Mouse (Mus musculus) left cerebral cortex, postnatal 10 days (tissue): ENCODE data around the gene Clic3. TPM values are rescaled to one million over a fixed set of nuclear protein-coding genes. Genes with fewer than 3 reads are reported as not detected.

ENCODE experiments used
- DNase-seq, 2 experiments: peaks; one replicate each; pipeline ENCODE4 v3.0.0; 2021 to 2022; ENCODE audit warnings: low spot score in 2 of 2, mixed read lengths in 1 of 2; ENCODE audit errors: extremely low spot score in 1 of 2
- intact Hi-C: fragments of 180-260 bp; cut with DNase I; formaldehyde crosslinking; loops from one replicate; pipeline ENCODE4 v1.15.1; 2025
- total RNA-seq, 2 experiments: library from RNA; stranded (reverse); gene quantifications; 2 replicates each; pipeline ENCODE4 v1.2.3; 2021

Clic3 gene
- total RNA-seq, 2 experiments from 2014 or later, result 0.87 TPM; not detected in 1

GRCm38 (mm10) chr2:25469969-25470368 is 13.3 kb downstream of the Clic3 start, which contains the start of gene Ptgds:
Gene Ptgds, minus strand, starts transcription at chr2:25470046.
- intact Hi-C loops, result no loop called here
- DNase-seq, result no peak

GRCm38 (mm10) chr2:25472550-25472949 is 15.9 kb downstream of the Clic3 start:
- no peak for DNase-seq
- intact Hi-C loops, result no loop called here

GRCm38 (mm10) chr2:25477541-25477940 is 20.9 kb downstream of the Clic3 start:
- intact Hi-C loops, result no loop called here
- DNase-seq, result no peak

- intact Hi-C loops, result no loop called here
- no peak for DNase-seq
These were observed 21.5 kb downstream of the Clic3 start for GRCm38 (mm10) chr2:25477967-25478675.

- no peak for DNase-seq
- intact Hi-C loops, result no loop called here
These were observed 23.1 kb downstream of the Clic3 start for GRCm38 (mm10) chr2:25479551-25480311.

GRCm38 (mm10) chr2:25480541-25480940 is 23.9 kb downstream of the Clic3 start:
- no peak for DNase-seq
- intact Hi-C loops, result no loop called here

- no peak for DNase-seq
- intact Hi-C loops, result no loop called here
These were observed 26.3 kb downstream of the Clic3 start for GRCm38 (mm10) chr2:25482969-25483368.

- intact Hi-C loops, result no loop called here
- DNase-seq, result peak in 1 of 2 experiments; percentile 63
These were observed 28.4 kb downstream of the Clic3 start for GRCm38 (mm10) chr2:25484901-25485647.

GRCm38 (mm10) chr2:25487965-25488670 is 31.5 kb downstream of the Clic3 start:
- no peak for DNase-seq
- intact Hi-C loops, result no loop called here

- intact Hi-C loops, result no loop called here
- DNase-seq, result no peak
These were observed 32.0 kb downstream of the Clic3 start for GRCm38 (mm10) chr2:25488671-25489068.

- intact Hi-C loops, result no loop called here
- no peak for DNase-seq
These were observed 36.4 kb downstream of the Clic3 start for GRCm38 (mm10) chr2:25492988-25493387.

- intact Hi-C loops, result no loop called here
- DNase-seq, result peak in 1 of 2 experiments; percentile 33
These were observed 36.9 kb downstream of the Clic3 start, which contains the start of gene Lcn12 for GRCm38 (mm10) chr2:25493476-25493961. Gene Lcn12, minus strand, starts transcription at chr2:25493911.

GRCm38 (mm10) chr2:25496462-25496861 is 39.8 kb downstream of the Clic3 start:
- intact Hi-C loops, result loop anchor here (5.0 kb wide), 1 partner anchor 74 kb away; the partner anchor contains the start of gene Fut7

GRCm38 (mm10) chr2:25497846-25498575 is 41.4 kb downstream of the Clic3 start:
- intact Hi-C loops, result loop anchor here (5.0 kb wide), 1 partner anchor 76 kb away; the partner anchor contains the start of gene Fut7
- DNase-seq, result no peak

More at GRCm38 (mm10) chr2:25496462-25496861, 39.8 kb downstream of the Clic3 start:
- no peak for DNase-seq

GRCm38 (mm10) chr2:25498622-25499478 is 42.2 kb downstream of the Clic3 start:
- no peak for DNase-seq
- intact Hi-C loops, result loop anchor here (5.0 kb wide), 1 partner anchor 77 kb away; the partner anchor contains the start of gene Fut7

GRCm38 (mm10) chr2:25500071-25500575 is 43.5 kb downstream of the Clic3 start:
- intact Hi-C loops, result no loop called here
- DNase-seq, result no peak
